Mouse (Mus musculus) leukemia stem cell, adult 10-12 weeks (primary cell): Measurements from ENCODE around the gene Olfr1066. TPM values are rescaled to one million over a fixed set of nuclear protein-coding genes. Genes with fewer than 3 reads are reported as not detected.

ENCODE experiments used
- polyA plus RNA-seq: library from polyadenylated mRNA; stranded (reverse); fragments of >175 nt; gene quantifications from 2 replicates; pipeline ENCODE4 v1.2.3, GENCODE M21; 2012; ENCODE audit warnings: low replicate concordance

Gene Olfr1066
- not detected in 2 replicates for polyA plus RNA-seq

DNA sequence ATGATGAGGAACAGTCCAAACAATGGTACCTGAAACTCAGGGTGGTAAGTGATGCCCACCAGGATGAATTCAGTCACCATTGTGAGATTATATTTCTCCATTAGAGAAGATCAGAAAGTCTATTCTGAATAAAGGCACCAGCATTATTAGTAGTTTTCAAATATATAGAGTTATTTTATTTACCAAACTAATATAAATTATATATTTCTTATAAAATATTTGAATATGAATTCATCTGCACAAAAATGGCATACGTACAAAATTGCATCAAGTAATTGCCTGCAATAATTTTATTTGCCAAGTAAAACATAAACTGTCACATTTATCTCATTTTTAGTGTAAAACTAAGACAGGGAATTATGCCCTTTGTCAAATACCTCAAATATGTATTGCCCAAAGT, at the start of gene Olfr1066:
TSS of gene Olfr1066 (minus strand) at position 101 of the 400 bp plus-strand sequence.

DNA sequence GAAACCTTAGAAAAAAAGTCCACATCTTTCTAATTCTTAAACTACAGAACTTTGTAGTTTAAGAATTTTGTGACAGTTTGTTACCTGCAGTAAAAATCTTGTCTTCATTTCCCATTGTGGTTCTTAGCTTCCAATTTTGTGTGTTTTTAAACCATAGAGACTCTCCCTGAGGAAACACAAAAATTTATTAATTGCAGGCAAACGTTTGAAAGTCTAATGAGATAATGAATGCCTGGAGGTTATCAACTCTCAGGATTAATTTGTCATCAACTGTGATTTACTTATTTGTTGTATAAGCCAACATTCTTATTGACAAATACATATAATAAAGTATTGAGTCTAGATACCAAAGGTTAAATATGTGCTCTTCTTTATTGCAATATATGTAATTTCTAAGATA, 31.2 kb upstream of the Olfr1066 start, which contains the start of gene Olfr228:
TSS of gene Olfr228 (minus strand) at position 101 of the 400 bp plus-strand sequence.

DNA sequence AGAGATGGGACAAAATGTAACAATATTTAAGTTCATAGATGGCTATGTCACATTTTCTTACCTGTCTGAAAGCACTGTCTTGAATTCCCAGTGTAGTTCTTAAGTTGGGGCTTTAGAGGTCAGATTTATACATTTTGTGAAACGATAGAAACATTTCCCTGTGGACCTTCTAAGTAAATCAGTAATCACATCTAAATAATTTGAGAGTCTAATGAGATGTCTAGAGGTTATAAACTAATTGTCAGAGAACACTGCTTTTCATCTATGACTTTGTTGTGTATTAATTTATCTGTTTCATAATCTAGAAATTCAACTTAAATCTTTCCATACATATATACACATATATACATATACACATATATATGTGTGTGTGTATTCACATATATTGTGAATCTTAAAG, 5.6 kb downstream of the Olfr1066 start, which contains the start of gene Olfr1065:
TSS of gene Olfr1065 (minus strand) at position 101 of the 400 bp plus-strand sequence.

DNA sequence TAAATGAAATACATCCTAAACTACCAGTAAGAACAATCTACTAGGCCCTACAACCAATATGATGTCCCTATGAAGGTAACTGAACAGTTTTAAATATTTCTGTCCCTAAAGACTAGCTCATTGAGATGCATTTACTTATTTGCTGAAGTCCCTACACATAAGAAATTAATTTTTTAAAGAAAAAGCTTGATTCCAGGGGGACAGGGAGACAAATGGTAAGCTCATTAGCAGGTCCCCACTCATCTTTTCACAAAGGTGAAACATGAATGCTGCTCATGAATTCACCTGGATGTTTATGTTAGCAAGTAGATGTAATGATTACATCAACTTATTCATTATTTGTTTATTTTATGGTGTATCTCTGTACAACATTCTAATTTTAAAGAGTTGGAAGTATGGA, 29.4 kb downstream of the Olfr1066 start, which contains the start of gene Olfr1062:
TSS of gene Olfr1062 (minus strand) at position 101 of the 400 bp plus-strand sequence.

DNA sequence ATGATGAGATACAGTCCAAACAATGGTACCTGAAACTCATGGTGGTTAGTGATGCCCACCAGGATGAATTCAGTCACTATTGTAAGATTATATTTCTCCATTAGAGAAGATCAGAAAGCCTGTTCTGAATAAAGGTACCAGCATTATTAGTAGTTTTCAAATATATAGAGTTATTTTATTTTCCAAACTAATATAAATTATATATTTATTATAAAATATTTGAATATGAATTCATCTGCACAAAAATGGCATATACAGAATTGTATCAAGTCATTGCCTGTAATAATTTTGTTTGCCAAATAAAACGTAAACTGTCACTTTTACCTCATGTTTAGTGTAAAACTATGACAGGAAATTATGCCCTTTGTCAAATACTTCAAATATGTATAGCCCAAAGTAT, 42.1 kb downstream of the Olfr1066 start, which contains the start of gene Olfr1061:
TSS of gene Olfr1061 (minus strand) at position 101 of the 400 bp plus-strand sequence.

Other genes starting within 250 kb of the Olfr1066 start
- not detected in 2 replicates for gene Olfr1046, start 237.0 kb downstream of the Olfr1066 start, polyA plus RNA-seq
- not detected in 2 replicates for gene Olfr1047, start 224.9 kb downstream of the Olfr1066 start, polyA plus RNA-seq
- not detected in 2 replicates for gene Olfr1048, start 216.0 kb downstream of the Olfr1066 start, polyA plus RNA-seq
- gene Olfr1049, start 197.9 kb downstream of the Olfr1066 start, polyA plus RNA-seq, result not detected in 2 replicates
- not detected in 2 replicates for gene Olfr1051, start 177.2 kb downstream of the Olfr1066 start, polyA plus RNA-seq
- gene Olfr1052, start 163.8 kb downstream of the Olfr1066 start, polyA plus RNA-seq, result not detected in 2 replicates
- not detected in 2 replicates for gene Olfr1053, start 141.0 kb downstream of the Olfr1066 start, polyA plus RNA-seq
- not detected in 2 replicates for gene Olfr1054, start 120.8 kb downstream of the Olfr1066 start, polyA plus RNA-seq
- not detected in 2 replicates for gene Olfr1055, start 106.0 kb downstream of the Olfr1066 start, polyA plus RNA-seq
- gene Olfr1056, start 93.8 kb downstream of the Olfr1066 start, polyA plus RNA-seq, result not detected in 2 replicates
- gene Olfr1057, start 77.9 kb downstream of the Olfr1066 start, polyA plus RNA-seq, result not detected in 2 replicates
- gene Olfr1058, start 67.7 kb downstream of the Olfr1066 start, polyA plus RNA-seq, result not detected in 2 replicates
- not detected in 2 replicates for gene Olfr1061, start 42.2 kb downstream of the Olfr1066 start, polyA plus RNA-seq
- gene Olfr1062, start 29.5 kb downstream of the Olfr1066 start, polyA plus RNA-seq, result not detected in 2 replicates
- gene Olfr1065, start 5.7 kb downstream of the Olfr1066 start, polyA plus RNA-seq, result not detected in 2 replicates
- gene Olfr228, start 31.1 kb upstream of the Olfr1066 start, polyA plus RNA-seq, result not detected in 2 replicates
- not detected in 2 replicates for gene Olfr1076, start 52.2 kb upstream of the Olfr1066 start, polyA plus RNA-seq
- gene Olfr1079, start 86.2 kb upstream of the Olfr1066 start, polyA plus RNA-seq, result not detected in 2 replicates
- gene Olfr1080, start 102.0 kb upstream of the Olfr1066 start, polyA plus RNA-seq, result not detected in 2 replicates
- not detected in 2 replicates for gene Olfr1082, start 142.7 kb upstream of the Olfr1066 start, polyA plus RNA-seq
- not detected in 2 replicates for gene Olfr1084, start 183.5 kb upstream of the Olfr1066 start, polyA plus RNA-seq
- gene Olfr1085, start 205.8 kb upstream of the Olfr1066 start, polyA plus RNA-seq, result not detected in 2 replicates
- not detected in 2 replicates for gene Olfr1086, start 223.8 kb upstream of the Olfr1066 start, polyA plus RNA-seq
- 0.05 TPM in 1 of 2 replicates, not detected in the other for gene Olfr1087, start 242.1 kb upstream of the Olfr1066 start, polyA plus RNA-seq